Mouse (Mus musculus): ENCODE results near the gene Fdx1.

DNA sequence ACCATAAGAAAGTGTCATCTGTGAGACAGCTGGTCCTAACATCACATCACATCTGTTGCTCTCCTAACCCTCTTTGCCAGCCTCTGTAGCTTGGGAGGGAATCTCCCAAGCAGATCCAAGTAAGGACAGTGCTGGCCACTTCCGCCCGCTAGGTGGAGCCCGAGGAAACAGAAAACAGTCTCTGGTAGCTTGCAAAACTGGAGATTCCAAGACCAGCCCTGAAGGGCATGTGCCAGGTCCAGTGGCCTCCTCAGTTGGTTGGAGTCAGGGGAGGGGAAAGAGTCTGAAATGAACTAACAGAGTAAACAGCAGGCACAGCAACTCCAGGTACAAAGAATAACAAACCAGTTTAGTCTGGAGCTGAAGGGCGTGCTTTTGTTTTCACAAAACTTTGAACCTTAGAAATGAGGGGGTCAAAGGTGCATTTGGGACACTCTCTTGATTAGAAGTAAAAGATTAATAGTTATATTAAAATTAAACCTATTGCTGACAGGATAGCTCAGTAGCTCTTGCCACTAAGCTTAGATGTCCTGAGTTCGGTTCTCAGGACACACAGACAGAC lies 14.2 kb upstream of the Fdx1 start:
- TF ChIP-seq CTCF (IDR thresholded peaks at IDR 0.05; ENCODE audit: low read depth) (peak; percentile 88), EP300 (IDR thresholded peaks at IDR 0.05; ENCODE audit: low read depth) (no peak)
